Mouse (Mus musculus) liver, adult 2 months (tissue): Measurements from ENCODE around the gene Limd2. TPM values are rescaled to one million over a fixed set of nuclear protein-coding genes. Genes with fewer than 3 reads are reported as not detected.

ENCODE experiments used
- DNase-seq: peaks from one replicate; pipeline ENCODE4 v3.0.0-alpha.2; 2011; ENCODE audit warnings: low read depth, low spot score; ENCODE audit errors: extremely low read depth
- H3K27ac ChIP-seq: fragments of 200-500 bp; replicated peaks from 2 replicates; pipeline ENCODE4 v1.5.1; 2012; ENCODE audit warnings: low read depth, mild to moderate bottlenecking, control low read depth, inconsistent platforms, low read length; ENCODE audit not compliant: insufficient read depth
- H3K27me3 ChIP-seq: fragments of 200-500 bp; 2 replicates; pipeline ENCODE4 v1.6.1; 2012; ENCODE audit warnings: mild to moderate bottlenecking, moderate library complexity, low read length, inconsistent platforms; ENCODE audit not compliant: control insufficient read depth, insufficient read depth
- H3K36me3 ChIP-seq: fragments of 200-500 bp; 2 replicates; pipeline ENCODE4 v1.6.1; 2012; ENCODE audit warnings: low read length, inconsistent platforms; ENCODE audit not compliant: control insufficient read depth, insufficient read depth
- H3K4me1 ChIP-seq: fragments of 200-500 bp; 2 replicates; pipeline ENCODE4 v1.6.1; 2011; ENCODE audit warnings: low read length; ENCODE audit not compliant: control insufficient read depth, insufficient read depth
- H3K4me3 ChIP-seq: fragments of 200-500 bp; 2 replicates; pipeline ENCODE4 v1.5.1; 2011; ENCODE audit warnings: low read depth, mild to moderate bottlenecking, control low read depth, low read length, moderate library complexity; ENCODE audit not compliant: insufficient read depth
- H3K79me2 ChIP-seq: fragments of 200-500 bp; 2 replicates; pipeline ENCODE4 v1.6.1; 2012; ENCODE audit warnings: inconsistent platforms, mild to moderate bottlenecking, low read length, moderate library complexity; ENCODE audit not compliant: control insufficient read depth, insufficient read depth
- H3K9ac ChIP-seq: fragments of 200-500 bp; 2 replicates; pipeline ENCODE4 v1.6.1; 2012; ENCODE audit warnings: low read depth, mild to moderate bottlenecking, control low read depth, inconsistent platforms, low read length
- CTCF ChIP-seq: fragments of 200-500 bp; IDR thresholded peaks from 2 replicates; pipeline ENCODE4 v1.5.1; 2011; ENCODE audit warnings: low read depth, low read length, control low read depth
- POLR2A ChIP-seq: fragments of 200-500 bp; IDR thresholded peaks from 2 replicates; pipeline ENCODE4 v1.6.1; 2011; ENCODE audit warnings: low read length, control low read depth; ENCODE audit not compliant: insufficient read depth; ENCODE audit errors: extremely low read depth
- WGBS: fragments of 180-500 bp; shearing (Covaris S2); methylation state at CpG from one replicate; pipeline ENCODE4 v1.1.7; 2018; 5-methylcytosine and 5-hydroxymethylcytosine counted together
- polyA plus RNA-seq: library from polyadenylated mRNA; depleted of rRNA; stranded (reverse); fragments of >200 nt; gene quantifications from 2 replicates; pipeline ENCODE4 v1.2.3, GENCODE M21; 2012; rRNA removed
- total RNA-seq: library from RNA; depleted of rRNA; stranded (reverse); fragments of >200 nt; gene quantifications from 2 replicates; pipeline ENCODE4 v1.2.3, GENCODE M21; 2014; rRNA removed

Limd2 gene
- total and polyA plus RNA-seq, 2 experiments, result 9.4 to 26.3 TPM

GRCm38 (mm10) chr11:106122736-106123135 is 37.9 kb downstream of the Limd2 start:
- WGBS, result 73% methylated on average over 3 of the region's 3 CpGs
- H3K4me3 ChIP-seq, result no peak overlapping the region
- H3K79me2 ChIP-seq, result no peaks in the 10 kb centered on the region; the same call in 1 of the 2 replicates
- TF ChIP-seq CTCF (no peak), POLR2A (no peak)
- H3K36me3 ChIP-seq, result peaks cover 42% of the 10 kb centered on the region
- H3K9ac ChIP-seq, result no peak overlapping the region
- DNase-seq, result peak; percentile 44
- no peaks in the 10 kb centered on the region for H3K27me3 ChIP-seq
- no peaks in the 10 kb centered on the region for H3K4me1 ChIP-seq
- peak overlapping the region; percentile 37; the same call in 1 of the 2 replicates for H3K27ac ChIP-seq

DNA sequence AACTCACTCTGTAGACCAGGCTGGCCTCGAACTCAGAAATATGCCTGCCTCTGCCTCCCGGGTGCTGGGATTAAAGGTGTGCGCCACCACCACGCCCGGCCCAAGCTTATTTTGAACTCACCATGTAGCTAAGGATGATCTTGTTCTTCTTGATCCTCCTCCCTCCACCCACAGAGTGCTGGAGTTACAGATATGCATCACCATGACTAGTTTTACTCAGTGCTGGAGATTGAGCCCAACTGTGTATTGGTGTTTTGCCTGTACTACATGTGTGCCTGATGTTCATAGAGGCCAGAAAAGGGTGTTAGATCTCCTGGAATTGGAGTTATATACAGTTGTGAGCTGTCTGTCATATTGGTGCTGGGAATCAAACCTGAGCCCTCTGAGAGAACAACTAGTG is 38.4 kb downstream of the Limd2 start:
- Histone ChIP-seq H3K9ac (no peak overlapping the region), H3K27ac (peak overlapping the region; percentile 37), H3K4me1 (no peaks in the 10 kb centered on the region), H3K4me3 (no peak overlapping the region), H3K79me2 (no peaks in the 10 kb centered on the region; the same call in 1 of the 2 replicates), H3K27me3 (no peaks in the 10 kb centered on the region), H3K36me3 (peaks cover 47% of the 10 kb centered on the region)
- 95% methylated on average over 5 of the region's 5 CpGs for WGBS
- DNase-seq, result no peak
- no peak for TF ChIP-seq CTCF
- no peak for TF ChIP-seq POLR2A

GRCm38 (mm10) chr11:106111688-106112087 is 49.0 kb downstream of the Limd2 start:
- Histone ChIP-seq H3K9ac (no peak overlapping the region), H3K27ac (no peak overlapping the region), H3K27me3 (no peaks in the 10 kb centered on the region), H3K4me3 (no peak overlapping the region), H3K36me3 (peaks cover 26% of the 10 kb centered on the region), H3K79me2 (no peaks in the 10 kb centered on the region; the same call in 1 of the 2 replicates), H3K4me1 (no peaks in the 10 kb centered on the region; the same call in 1 of the 2 replicates)
- TF ChIP-seq POLR2A (no peak), CTCF (no peak)
- no peak for DNase-seq

Other genes with a start within 250 kb of the Limd2 start
- 3.2 and 3.4 TPM in 2 replicates for gene Cyb561, start 207.5 kb downstream of the Limd2 start, total RNA-seq
- gene Cyb561, start 207.5 kb downstream of the Limd2 start, polyA plus RNA-seq, result 2.4 and 3.7 TPM in 2 replicates
- gene Ace, start 192.9 kb downstream of the Limd2 start, total RNA-seq, result 0.28 and 0.74 TPM in 2 replicates
- 0.42 and 0.60 TPM in 2 replicates for gene Ace, start 192.9 kb downstream of the Limd2 start, polyA plus RNA-seq
- gene Ace3, start 166.2 kb downstream of the Limd2 start, total RNA-seq, result not detected in 2 replicates
- gene Ace3, start 166.2 kb downstream of the Limd2 start, polyA plus RNA-seq, result not detected in 2 replicates
- not detected in 2 replicates for gene Kcnh6, start 152.7 kb downstream of the Limd2 start, total RNA-seq
- gene Kcnh6, start 152.7 kb downstream of the Limd2 start, polyA plus RNA-seq, result not detected in 2 replicates
- gene Dcaf7, start 124.0 kb downstream of the Limd2 start, total RNA-seq, result 17.1 and 24.0 TPM in 2 replicates
- 15.9 and 18.3 TPM in 2 replicates for gene Dcaf7, start 124.0 kb downstream of the Limd2 start, polyA plus RNA-seq
- gene Taco1, start 94.8 kb downstream of the Limd2 start, total RNA-seq, result 31.3 and 33.7 TPM in 2 replicates
- gene Taco1, start 94.8 kb downstream of the Limd2 start, polyA plus RNA-seq, result 19.1 and 20.0 TPM in 2 replicates
- 12.3 and 14.9 TPM in 2 replicates for gene Map3k3, start 76.2 kb downstream of the Limd2 start, total RNA-seq
- 7.6 and 9.7 TPM in 2 replicates for gene Map3k3, start 76.2 kb downstream of the Limd2 start, polyA plus RNA-seq
- not detected in 2 replicates for gene Gm10840, start within 50 bp of the Limd2 start, total RNA-seq
- not detected in 2 replicates for gene Gm10840, start within 50 bp of the Limd2 start, polyA plus RNA-seq
- gene Strada, start 41.3 kb upstream of the Limd2 start, total RNA-seq, result 1.8 and 2.8 TPM in 2 replicates
- 3.1 and 3.9 TPM in 2 replicates for gene Strada, start 41.3 kb upstream of the Limd2 start, polyA plus RNA-seq
- gene Ccdc47, start 55.5 kb upstream of the Limd2 start, total RNA-seq, result 42.6 and 48.9 TPM in 2 replicates
- gene Ccdc47, start 55.5 kb upstream of the Limd2 start, polyA plus RNA-seq, result 12.8 and 16.9 TPM in 2 replicates
- gene Ddx42, start 56.1 kb upstream of the Limd2 start, total RNA-seq, result 16.0 and 19.7 TPM in 2 replicates
- gene Ddx42, start 56.1 kb upstream of the Limd2 start, polyA plus RNA-seq, result 4.8 and 5.1 TPM in 2 replicates
- 19.7 and 20.7 TPM in 2 replicates for gene Ftsj3, start 95.2 kb upstream of the Limd2 start, total RNA-seq
- gene Ftsj3, start 95.2 kb upstream of the Limd2 start, polyA plus RNA-seq, result 8.8 and 13.8 TPM in 2 replicates
- 60.3 and 65.2 TPM in 2 replicates for gene Psmc5, start 95.3 kb upstream of the Limd2 start, total RNA-seq
- gene Psmc5, start 95.3 kb upstream of the Limd2 start, polyA plus RNA-seq, result 37.7 and 43.2 TPM in 2 replicates
- gene Smarcd2, start 112.1 kb upstream of the Limd2 start, total RNA-seq, result 70.1 and 70.3 TPM in 2 replicates
- 67.3 and 84.8 TPM in 2 replicates for gene Smarcd2, start 112.1 kb upstream of the Limd2 start, polyA plus RNA-seq
- gene Tcam1, start 115.8 kb upstream of the Limd2 start, total RNA-seq, result not detected in 2 replicates
- gene Tcam1, start 115.8 kb upstream of the Limd2 start, polyA plus RNA-seq, result not detected in 2 replicates
- gene Gh, start 141.0 kb upstream of the Limd2 start, total RNA-seq, result not detected in 2 replicates
- not detected in 2 replicates for gene Gh, start 141.0 kb upstream of the Limd2 start, polyA plus RNA-seq
- gene Cd79b, start 153.9 kb upstream of the Limd2 start, total RNA-seq, result 2.1 and 4.6 TPM in 2 replicates
- gene Cd79b, start 153.9 kb upstream of the Limd2 start, polyA plus RNA-seq, result 1.4 and 3.8 TPM in 2 replicates
- gene Scn4a, start 192.4 kb upstream of the Limd2 start, total RNA-seq, result 0.09 and 0.13 TPM in 2 replicates
- 0.02 TPM in 2 replicates for gene Scn4a, start 192.4 kb upstream of the Limd2 start, polyA plus RNA-seq
- not detected in 2 replicates for gene Prr29, start 204.6 kb upstream of the Limd2 start, total RNA-seq
- 0.17 TPM in 1 of 2 replicates, not detected in the other for gene Prr29, start 204.6 kb upstream of the Limd2 start, polyA plus RNA-seq
- gene Icam2, start 227.2 kb upstream of the Limd2 start, total RNA-seq, result 5.3 and 6.7 TPM in 2 replicates
- gene Icam2, start 227.2 kb upstream of the Limd2 start, polyA plus RNA-seq, result 5.0 and 5.4 TPM in 2 replicates